Mouse (Mus musculus) heart, postnatal 36 days (tissue): Measurements from ENCODE around the gene Pde11a. TPM values are rescaled to one million over a fixed set of nuclear protein-coding genes. Genes with fewer than 3 reads are reported as not detected.
"Not testable (repeated sequence)": the region's sequence is repeated elsewhere in the genome, so short reads cannot be mapped to it uniquely, and the experiment has no call there.

Source experiments
- DNase-seq, 2 experiments: peaks; one replicate each; pipeline ENCODE4 v3.0.0; 2021 to 2022
- intact Hi-C: fragments of 180-260 bp; cut with DNase I; formaldehyde crosslinking; loops from one replicate; pipeline ENCODE4 v1.15.1; 2025
- microRNA-seq, 2 experiments: library from miRNA; unstranded; fragments of <30 nt; microRNA quantifications; one replicate each; pipeline ENCODE4 v1.2.0; 2021; ENCODE audit warnings: borderline number of aligned reads in 2 of 2
- total RNA-seq, 2 experiments: library from RNA; stranded (reverse); gene quantifications; 2 replicates each; pipeline ENCODE4 v1.2.3; 2021

Pde11a gene
- total RNA-seq, 2 experiments from 2014 or later = 0.42 to 0.76 TPM

DNA sequence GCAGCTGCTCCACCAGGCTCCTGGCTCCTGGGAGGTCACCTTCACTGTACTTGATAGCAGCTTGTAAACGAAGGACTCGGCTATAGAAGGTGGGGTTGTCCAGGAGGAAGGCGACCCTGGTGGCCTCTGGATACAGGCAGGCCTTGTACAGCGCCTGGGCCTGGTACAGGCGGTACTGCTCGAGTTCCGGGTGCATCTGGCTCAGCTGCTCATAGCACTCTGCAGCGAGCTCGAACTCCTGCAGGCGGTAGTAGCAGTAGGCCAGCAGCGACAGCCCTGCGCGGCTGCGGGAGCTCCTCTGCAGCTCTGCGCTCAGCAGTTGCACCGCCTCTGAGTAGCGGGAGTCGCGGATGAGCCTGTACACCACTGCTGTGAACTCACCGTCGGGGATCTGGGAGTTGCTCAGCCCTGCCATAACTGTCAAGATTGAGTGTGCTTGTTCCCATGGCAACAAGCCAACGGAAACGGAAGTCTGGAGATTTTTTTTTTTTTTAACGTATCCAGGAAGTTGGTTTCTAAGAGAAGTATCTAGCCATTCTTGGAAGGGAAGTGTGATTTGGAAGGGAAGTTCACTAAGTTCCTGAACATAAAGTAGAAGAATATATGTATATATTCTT, 360.7 kb downstream of the Pde11a start, which contains the start of gene Ttc30a2:
Gene Ttc30a2 (minus strand): TSS at position 419 of the 617 bp plus-strand sequence.
- intact Hi-C loops = not testable (repeated sequence)
- peak; percentile 38 to 39 for DNase-seq

DNA sequence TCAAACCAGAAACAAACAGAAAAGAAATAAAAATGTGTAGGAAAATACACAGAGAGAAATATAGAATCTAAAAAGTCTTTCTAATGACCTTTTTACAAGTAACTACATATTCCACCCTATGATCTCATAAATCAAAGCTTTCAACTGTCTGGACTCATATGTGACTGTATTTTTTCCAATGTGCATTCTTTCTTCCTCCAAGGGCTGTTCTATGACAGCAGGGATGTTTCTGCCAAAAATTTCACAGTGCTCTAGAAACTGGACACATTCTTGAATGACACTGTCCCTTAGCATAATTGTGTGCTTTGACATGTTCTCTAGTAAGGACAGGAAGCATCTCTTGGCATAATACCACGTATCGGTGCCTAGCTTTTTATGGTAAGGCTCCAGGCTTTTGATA, 362.5 kb downstream of the Pde11a start:
- intact Hi-C loops, DNase-seq: not testable (repeated sequence)

GRCm38 (mm10) chr2:75974131-75974530, 364.4 kb downstream of the Pde11a start:
- intact Hi-C loops = no loop called here
- no peak for DNase-seq

DNA sequence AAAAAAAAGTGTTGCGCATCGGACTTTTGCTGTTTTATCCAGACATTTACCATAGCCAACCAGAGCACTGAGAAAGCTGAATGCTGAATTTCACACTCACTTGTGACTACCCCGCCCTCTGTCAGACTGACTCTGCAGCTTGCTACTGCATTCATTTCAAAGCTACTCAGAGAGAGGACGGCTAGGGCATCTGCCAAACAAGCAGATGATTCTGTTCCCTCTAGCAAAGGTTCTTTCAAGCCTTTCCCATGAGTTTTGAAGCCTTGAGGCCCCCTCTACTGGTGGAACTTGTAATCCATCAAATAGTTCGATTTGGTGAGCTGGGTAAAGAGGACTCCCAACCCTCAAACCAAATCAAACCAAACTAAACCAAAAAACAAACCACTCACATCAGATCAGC, 373.6 kb downstream of the Pde11a start:
- DNase-seq = peak; percentile 54 to 55
- intact Hi-C loops = loop anchor here (1.0 to 2.0 kb wide), 3 partner anchors 82 to 362 kb away; no protein-coding TSS in a partner anchor

DNA sequence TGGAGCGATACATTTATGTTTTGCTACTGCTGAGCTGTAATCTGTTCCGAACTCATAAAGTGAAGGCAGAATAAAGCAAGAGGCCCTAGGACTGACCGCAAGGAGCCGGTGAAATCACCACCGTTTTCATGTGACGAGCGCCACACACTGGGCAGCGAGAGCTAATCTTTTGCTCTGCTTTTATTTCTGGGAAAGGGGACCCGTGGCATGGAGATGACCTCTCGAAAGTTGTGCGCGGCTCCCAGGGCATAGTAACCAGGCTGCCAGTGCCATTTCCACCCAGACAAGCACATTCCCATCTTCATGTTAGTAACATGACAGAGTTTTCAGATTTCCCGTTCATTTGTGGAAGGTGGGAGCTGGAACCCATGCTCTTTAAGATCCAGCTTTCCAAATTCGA, 374.1 kb downstream of the Pde11a start:
- intact Hi-C loops = loop anchor here (1.0 to 2.0 kb wide), 2 partner anchors 81 to 362 kb away; no protein-coding TSS in a partner anchor
- peak; percentile 67 to 71 for DNase-seq

DNA sequence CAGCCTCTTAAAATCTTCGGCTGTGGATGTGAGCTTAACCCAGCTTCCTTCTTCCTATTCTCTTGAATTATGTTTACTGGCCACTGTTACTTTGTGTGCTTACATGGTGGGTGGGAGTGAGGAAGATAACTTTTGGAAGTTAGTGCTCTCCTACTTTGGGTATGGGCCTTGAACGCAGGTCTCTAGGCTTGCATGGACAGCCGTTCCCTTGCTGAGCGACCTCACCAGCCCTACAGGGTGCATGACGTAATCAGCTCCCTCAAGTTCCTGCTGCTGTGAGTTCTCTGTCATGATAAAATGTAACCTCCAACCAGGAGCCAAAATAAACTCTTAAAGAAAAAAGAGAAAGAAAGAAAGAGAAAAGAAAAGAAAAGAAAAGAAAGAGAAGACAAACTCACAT, 374.5 kb downstream of the Pde11a start:
- no peak for DNase-seq
- intact Hi-C loops = loop anchor here (1.0 to 2.0 kb wide), 2 partner anchors 81 to 361 kb away; no protein-coding TSS in a partner anchor

- no peak for DNase-seq
- intact Hi-C loops = no loop called here
Observed at GRCm38 (mm10) chr2:75963211-75963840, 375.2 kb downstream of the Pde11a start.

DNA sequence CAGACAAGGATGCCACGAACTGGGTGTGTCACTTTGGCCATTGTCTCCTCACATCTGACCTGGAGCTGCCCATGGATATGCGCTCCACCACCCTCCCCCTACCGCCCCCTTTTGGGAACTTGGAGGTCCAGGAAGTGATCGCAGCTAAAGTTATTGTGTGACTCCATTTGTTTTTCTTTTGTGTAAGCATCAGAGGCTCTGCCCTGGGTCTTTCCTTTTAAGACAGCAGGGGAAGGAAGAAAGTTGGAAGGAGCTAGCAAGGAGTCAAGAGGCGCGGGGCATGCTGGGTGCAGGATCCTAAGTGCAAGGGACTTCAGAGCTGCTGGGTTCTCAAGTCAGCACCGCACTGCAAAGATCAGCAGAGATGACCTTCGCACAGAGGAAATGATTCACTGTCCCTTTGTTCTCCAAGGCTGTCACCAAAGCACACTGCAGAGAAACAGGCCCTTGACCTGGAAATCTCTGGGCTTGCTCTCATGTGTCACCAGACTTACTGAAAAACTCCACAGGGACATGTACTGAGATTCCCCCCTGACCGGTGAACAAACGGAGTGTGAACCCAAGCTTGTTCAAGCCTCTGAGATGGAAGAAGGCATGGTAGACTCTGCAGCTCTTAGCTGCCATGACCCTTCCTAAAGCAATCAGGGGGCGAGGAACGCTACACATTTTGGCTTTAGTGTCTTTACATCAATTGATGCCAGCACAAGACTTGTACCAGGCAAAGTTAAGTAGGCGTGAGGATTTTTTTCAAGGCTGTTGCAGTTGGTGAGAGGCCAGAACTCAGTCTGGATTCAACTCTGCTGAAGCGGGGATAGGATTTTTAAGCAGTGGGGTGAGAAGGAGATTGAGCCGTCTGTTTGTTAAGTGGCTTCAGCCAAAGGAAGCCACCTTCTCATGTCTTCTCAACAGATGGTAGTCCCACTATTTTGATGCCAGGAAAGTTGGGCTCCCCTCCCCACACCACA, 377.9 kb downstream of the Pde11a start:
- intact Hi-C loops = loop anchor here (2.0 kb wide), 1 partner anchor 22 kb away; the partner anchor contains the start of gene Ttc30b

GRCm38 (mm10) chr2:75959850-75960365, 378.7 kb downstream of the Pde11a start:
- intact Hi-C loops = loop anchor here (2.0 kb wide), 1 partner anchor 21 kb away; the partner anchor contains the start of gene Ttc30b
- peak; percentile 32 to 35 for DNase-seq

More for the DNA sequence above, 377.9 kb downstream of the Pde11a start:
- DNase-seq = peak; percentile 19 to 21

- intact Hi-C loops = no loop called here
- DNase-seq = peak; percentile 22 to 24
Observed at GRCm38 (mm10) chr2:75959183-75959849, 379.3 kb downstream of the Pde11a start.

DNA sequence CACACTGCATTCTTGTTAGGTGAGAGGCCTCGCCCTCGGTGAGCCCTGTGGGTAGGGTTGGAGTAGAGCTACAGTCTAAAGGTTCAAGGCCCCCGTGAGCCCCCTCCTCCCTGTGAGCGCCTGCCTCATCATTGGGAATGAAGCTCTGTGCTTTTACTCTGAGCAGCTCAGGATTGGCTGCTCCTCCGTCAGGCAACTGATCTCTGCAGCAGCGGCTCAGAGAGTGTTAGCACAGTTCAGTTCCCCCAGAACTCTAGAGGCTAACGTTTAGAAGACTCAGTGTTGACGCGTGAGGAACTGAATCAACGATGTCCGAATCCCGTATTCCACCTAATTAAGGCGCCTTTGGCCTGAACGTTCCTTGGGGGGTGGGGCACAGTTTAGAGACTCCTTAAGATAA, 382.9 kb downstream of the Pde11a start:
- intact Hi-C loops = no loop called here
- no peak for DNase-seq

GRCm38 (mm10) chr2:75953320-75953719, 385.3 kb downstream of the Pde11a start:
- no peak for DNase-seq
- intact Hi-C loops = no loop called here

GRCm38 (mm10) chr2:75950685-75951084, 387.9 kb downstream of the Pde11a start:
- intact Hi-C loops = no loop called here
- no peak for DNase-seq

Small RNA genes within 50 kb of the gene (microRNA-seq; reads per million reads assigned to microRNA genes)
- 0 reads per million in 2 experiments for gene Gm44337

Other genes starting within 250 kb of the Pde11a start
- not detected for gene Cyct, start 21.7 kb upstream of the Pde11a start, total RNA-seq
- gene Rbm45, start 31.2 kb upstream of the Pde11a start, total RNA-seq = 10 to 100 TPM; 21.0 to 21.3 TPM
- gene Osbpl6, start 67.7 kb upstream of the Pde11a start, total RNA-seq = 10 to 100 TPM; 11.2 to 13.0 TPM